Mouse (Mus musculus) thymus, adult 2 months (tissue): ENCODE measurements around the gene Zscan26.

Experiments
- CTCF ChIP-seq: fragments of 200-500 bp; IDR thresholded peaks from 2 replicates; pipeline ENCODE4 v1.5.1; 2012; ENCODE audit warnings: mild to moderate bottlenecking, control low read depth, low read length, moderate library complexity, borderline replicate concordance; ENCODE audit not compliant: control insufficient read depth, poor library complexity, insufficient read depth; ENCODE audit errors: extremely low read depth
- POLR2A ChIP-seq: fragments of 200-500 bp; IDR thresholded peaks from 2 replicates; pipeline ENCODE4 v1.6.1; 2012; ENCODE audit warnings: mild to moderate bottlenecking, low read length, control low read depth, moderate library complexity; ENCODE audit not compliant: control insufficient read depth, poor library complexity, insufficient read depth; ENCODE audit errors: extremely low read depth

GRCm38 (mm10) chr13:21415266-21415665, 38.3 kb downstream of the Zscan26 start:
- TF ChIP-seq POLR2A (no peak), CTCF (no peak)
